Mouse (Mus musculus) stomach, embryonic 14.5 days (tissue): ENCODE results near the gene Prdm15. TPM values are rescaled to one million over a fixed set of nuclear protein-coding genes. Genes with fewer than 3 reads are reported as not detected.

Source experiments
- ATAC-seq: fragments of 200-750 bp; cut with Nextera tagmentation; 2 replicates; pipeline ENCODE4 v1.8.0; 2017; ENCODE audit warnings: low read depth, moderate TSS enrichment; ENCODE audit not compliant: insufficient number of reproducible peaks, insufficient read depth, low FRiP score
- H3K27ac ChIP-seq: fragments of 300-500 bp; sonication (generic); 2 replicates; pipeline ENCODE4 v1.5.1; 2014; ENCODE audit warnings: mild to moderate bottlenecking, low read length, moderate library complexity, mixed read lengths
- H3K27me3 ChIP-seq: fragments of 300-500 bp; sonication (generic); 2 replicates; pipeline ENCODE4 v1.6.1; 2014; ENCODE audit warnings: low read length, control low read depth, mixed read lengths; ENCODE audit not compliant: control insufficient read depth, insufficient read depth
- H3K36me3 ChIP-seq: fragments of 300-500 bp; sonication (generic); 2 replicates; pipeline ENCODE4 v1.6.1; 2014; ENCODE audit warnings: mild to moderate bottlenecking, control low read depth, low read length, moderate library complexity, mixed read lengths; ENCODE audit not compliant: control insufficient read depth, insufficient read depth
- H3K4me1 ChIP-seq: fragments of 300-500 bp; sonication (generic); 2 replicates; pipeline ENCODE4 v1.6.1; 2014; ENCODE audit warnings: low read length, control low read depth, mixed read lengths; ENCODE audit not compliant: control insufficient read depth, insufficient read depth
- H3K4me2 ChIP-seq: fragments of 300-500 bp; sonication (generic); replicated peaks from 2 replicates; pipeline ENCODE4 v1.6.1; 2014; ENCODE audit warnings: low read depth, low read length, control low read depth
- H3K4me3 ChIP-seq: fragments of 300-500 bp; sonication (generic); 2 replicates; pipeline ENCODE4 v1.5.1; 2014; ENCODE audit warnings: low read depth, low read length, control low read depth
- H3K9ac ChIP-seq: fragments of 300-500 bp; sonication (generic); replicated peaks from 2 replicates; pipeline ENCODE4 v1.6.1; 2014; ENCODE audit warnings: low read depth, mild to moderate bottlenecking, control low read depth, low read length, moderate library complexity, mixed read lengths
- H3K9me3 ChIP-seq: fragments of 300-500 bp; sonication (generic); 2 replicates; pipeline ENCODE4 v1.6.1; 2016; ENCODE audit warnings: low read depth, low read length, control low read depth; ENCODE audit not compliant: control insufficient read depth
- WGBS: fragments of 180-500 bp; shearing (Covaris S2); extraction: QIAGEN DNeasy Blood & Tissue Kit; methylation state at CpG from one replicate; pipeline ENCODE4 v1.1.7; 2014; 5-methylcytosine and 5-hydroxymethylcytosine counted together
- polyA plus RNA-seq: library from polyadenylated mRNA; unstranded; fragments of >200 nt; fragmentation: Nextera tagmentation; extraction: Ambion mirVana; gene quantifications from 2 replicates; pipeline ENCODE4 v1.2.1, GENCODE M21; 2014

Gene Prdm15
- polyA plus RNA-seq, 1 experiment from 2014 or later = 11.6 TPM

GRCm38 (mm10) chr16:97766501-97766900 is 85.1 kb downstream of the Prdm15 start:
- Histone ChIP-seq H3K4me1 (no peaks in the 10 kb centered on the region), H3K27ac (no peak overlapping the region), H3K27me3 (peaks cover 12% of the 10 kb centered on the region), H3K9me3 (no peaks in the 10 kb centered on the region), H3K4me2 (no peak overlapping the region), H3K4me3 (no peak overlapping the region), H3K36me3 (no peaks in the 10 kb centered on the region), H3K9ac (no peak overlapping the region)
- 28% methylated on average over 3 of the region's 3 CpGs for WGBS
- no peak for ATAC-seq

GRCm38 (mm10) chr16:97764626-97765025 is 87.0 kb downstream of the Prdm15 start:
- H3K36me3 ChIP-seq = no peaks in the 10 kb centered on the region
- no peak overlapping the region for H3K9ac ChIP-seq
- no peak overlapping the region for H3K4me3 ChIP-seq
- H3K4me1 ChIP-seq = no peaks in the 10 kb centered on the region
- peaks cover 12% of the 10 kb centered on the region for H3K27me3 ChIP-seq
- no peak for ATAC-seq
- no peak overlapping the region for H3K4me2 ChIP-seq
- H3K27ac ChIP-seq = no peak overlapping the region
- WGBS = 39% methylated on average over 2 of the region's 2 CpGs
- H3K9me3 ChIP-seq = no peaks in the 10 kb centered on the region

GRCm38 (mm10) chr16:97763990-97764340 is 87.7 kb downstream of the Prdm15 start:
- WGBS = 5% methylated on average over 13 of the region's 13 CpGs
- no peak for ATAC-seq
- H3K36me3 ChIP-seq = no peaks in the 10 kb centered on the region
- peaks cover 12% of the 10 kb centered on the region for H3K27me3 ChIP-seq
- H3K4me1 ChIP-seq = no peaks in the 10 kb centered on the region
- H3K4me2 ChIP-seq = peak overlapping the region; percentile 57
- H3K27ac ChIP-seq = no peak overlapping the region
- H3K9me3 ChIP-seq = no peaks in the 10 kb centered on the region
- no peak overlapping the region for H3K9ac ChIP-seq
- H3K4me3 ChIP-seq = peak overlapping the region; percentile 50

GRCm38 (mm10) chr16:97763061-97763989 is 88.3 kb downstream of the Prdm15 start, which contains the start of gene Ripk4:
TSS of gene Ripk4 (minus strand) at chr16:97763787.
- H3K9ac ChIP-seq = peak within 1 kb of the TSS; percentile 41
- H3K4me1 ChIP-seq = no peaks in the 10 kb centered on the region
- peak within 1 kb of the TSS; percentile 44; the same call in 1 of the 2 replicates for H3K27ac ChIP-seq
- peak within 1 kb of the TSS; percentile 57 for H3K4me2 ChIP-seq
- H3K36me3 ChIP-seq = no peaks in the 10 kb centered on the region
- H3K27me3 ChIP-seq = peaks cover 12% of the 10 kb centered on the region
- no peaks in the 10 kb centered on the region for H3K9me3 ChIP-seq
- H3K4me3 ChIP-seq = peak within 1 kb of the TSS; percentile 50
- WGBS = under 1% methylated on average over 88 of the region's 88 CpGs
- peak; percentile 87 for ATAC-seq

- H3K4me1 ChIP-seq = no peaks in the 10 kb centered on the region
- 60% methylated on average over 2 of the region's 2 CpGs for WGBS
- H3K27me3 ChIP-seq = peaks cover 12% of the 10 kb centered on the region
- H3K9ac ChIP-seq = no peak overlapping the region; the same call in 1 of the 2 replicates
- H3K27ac ChIP-seq = peak overlapping the region; percentile 63; the same call in 1 of the 2 replicates
- peak overlapping the region; percentile 50 for H3K4me3 ChIP-seq
- no peaks in the 10 kb centered on the region for H3K36me3 ChIP-seq
- H3K9me3 ChIP-seq = no peaks in the 10 kb centered on the region
- no peak for ATAC-seq
- H3K4me2 ChIP-seq = peak overlapping the region; percentile 57
These were observed 89.9 kb downstream of the Prdm15 start for GRCm38 (mm10) chr16:97761782-97762181.

GRCm38 (mm10) chr16:97759681-97760080 is 92.0 kb downstream of the Prdm15 start:
- Histone ChIP-seq H3K4me2 (no peak overlapping the region), H3K9me3 (no peaks in the 10 kb centered on the region), H3K9ac (no peak overlapping the region), H3K4me1 (no peaks in the 10 kb centered on the region), H3K4me3 (no peak overlapping the region), H3K27ac (peak overlapping the region; percentile 21; the same call in 1 of the 2 replicates), H3K36me3 (no peaks in the 10 kb centered on the region), H3K27me3 (peaks cover 11% of the 10 kb centered on the region)
- no peak for ATAC-seq
- 33% methylated on average over 3 of the region's 3 CpGs for WGBS

- WGBS = 49% methylated on average over 2 of the region's 2 CpGs
- ATAC-seq = no peak
These were observed 93.4 kb downstream of the Prdm15 start for GRCm38 (mm10) chr16:97758288-97758687.

GRCm38 (mm10) chr16:97756460-97756859 is 95.2 kb downstream of the Prdm15 start:
- H3K36me3 ChIP-seq = no peaks in the 10 kb centered on the region; the same call in 1 of the 2 replicates
- no peak overlapping the region for H3K27ac ChIP-seq
- no peak for ATAC-seq
- no peaks in the 10 kb centered on the region for H3K9me3 ChIP-seq
- WGBS = 64% methylated on average over 2 of the region's 2 CpGs
- H3K4me1 ChIP-seq = peaks cover 3% of the 10 kb centered on the region; the same call in 1 of the 2 replicates
- H3K4me2 ChIP-seq = no peak overlapping the region
- no peak overlapping the region for H3K4me3 ChIP-seq
- H3K9ac ChIP-seq = no peak overlapping the region
- H3K27me3 ChIP-seq = no peaks in the 10 kb centered on the region

More at GRCm38 (mm10) chr16:97758288-97758687, 93.4 kb downstream of the Prdm15 start:
- Histone ChIP-seq H3K4me2 (no peak overlapping the region), H3K4me3 (no peak overlapping the region), H3K4me1 (no peaks in the 10 kb centered on the region), H3K27me3 (peaks cover 4% of the 10 kb centered on the region), H3K36me3 (no peaks in the 10 kb centered on the region; the same call in 1 of the 2 replicates), H3K9me3 (no peaks in the 10 kb centered on the region), H3K27ac (no peak overlapping the region), H3K9ac (no peak overlapping the region)
